ENCODE assay signal across 9 mouse cellular contexts in the genomic region with DNA sequence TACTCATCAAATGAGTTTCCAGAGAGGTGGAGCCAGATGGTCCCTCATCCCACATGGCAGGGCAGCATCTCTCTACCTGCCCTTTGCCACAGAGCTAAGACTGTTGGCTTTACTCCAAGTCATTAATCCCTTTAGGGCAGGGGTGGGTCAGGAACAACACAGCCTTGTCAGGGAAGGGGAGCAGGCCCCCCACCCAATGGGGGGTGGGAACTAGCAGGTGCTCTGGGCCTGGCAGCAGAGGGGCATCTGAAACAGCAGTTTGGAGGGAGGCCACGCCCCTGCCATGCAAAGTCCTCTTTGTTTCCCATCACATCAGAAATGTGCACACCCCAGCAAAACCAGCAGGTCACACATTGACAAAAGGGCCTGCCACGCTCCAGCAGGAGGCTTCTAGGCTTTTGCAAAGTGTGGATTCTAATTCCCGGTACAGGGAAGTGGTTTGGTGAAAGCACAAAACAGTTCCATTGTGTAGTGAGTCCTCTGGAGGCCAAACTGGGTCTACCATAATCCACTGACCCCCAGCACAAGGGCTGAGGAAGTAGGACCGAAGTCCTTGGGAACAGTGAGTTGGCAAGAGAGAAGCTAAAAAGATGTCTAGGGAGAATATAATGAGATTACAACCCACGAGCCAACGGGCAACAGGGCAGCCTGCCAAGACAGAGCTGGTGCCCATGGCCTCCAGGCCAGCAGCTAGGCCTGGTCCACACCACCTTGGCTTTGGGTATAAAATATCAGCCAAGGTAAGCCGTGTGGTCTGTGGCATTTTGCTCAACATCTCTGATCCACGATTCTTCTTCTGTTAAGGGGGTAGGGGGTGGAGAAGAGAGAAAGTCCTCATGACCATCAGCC. TPM values are rescaled to one million over a fixed set of nuclear protein-coding genes. Genes with fewer than 3 reads are reported as not detected.
DNase-seq lines count a peak whose midpoint lies in the region; ATAC-seq lines count a peak whose summit lies in the region.
"Had no signal": no experiment of that assay in that cellular context is flagged by ENCODE, and none has a peak within 500 bp of the region (broad histone marks: within the 10 kb centered on the region; RNA-seq: fewer than 3 reads in every experiment).

No protein-coding gene starts in this region.

- no peak for DNase-seq in heart, embryonic 10.5 days (ENCODE audit: low spot score)
- DNase-seq in heart, postnatal 25 days (ENCODE audit: low spot score), result no peak
- peak; percentile 6 for DNase-seq in fibroblast of lung, adult 2 months (ENCODE audit: low read depth)
- peak; percentile 75 for DNase-seq in kidney, adult 11 months
- DNase-seq in midbrain, embryonic 14.5 days, result peak; percentile 48
- no peak for DNase-seq in lung, postnatal 36 days
- DNase-seq in thymus, adult 18-20 months, result no peak
- DNase-seq in embryo, embryonic 9.5 days (ENCODE audit: extremely low spot score), result no peak
- DNase-seq: heart, postnatal 10 days had no signal

- peaks cover 18% of the 10 kb centered on the region for H3K4me1 ChIP-seq in heart, embryonic 10.5 days
- peaks cover 15% of the 10 kb centered on the region; the same call in 1 of the 2 replicates for H3K4me1 ChIP-seq in midbrain, embryonic 14.5 days (ENCODE audit: control insufficient read depth, insufficient read depth, low read length)

- no peaks in the 10 kb centered on the region for H3K27me3 ChIP-seq in heart, embryonic 10.5 days (ENCODE audit: insufficient read depth, poor library complexity, severe bottlenecking)
- no peaks in the 10 kb centered on the region for H3K27me3 ChIP-seq in midbrain, embryonic 14.5 days (ENCODE audit: control insufficient read depth, insufficient read depth, low read length)

- no peak overlapping the region for H3K9ac ChIP-seq in midbrain, embryonic 14.5 days (replicated peaks; ENCODE audit: low read length)

- no peaks in the 10 kb centered on the region for H3K36me3 ChIP-seq in heart, embryonic 10.5 days
- no peaks in the 10 kb centered on the region for H3K36me3 ChIP-seq in midbrain, embryonic 14.5 days (ENCODE audit: control insufficient read depth, insufficient read depth, low read length)

- intact Hi-C loops in heart, postnatal 25 days (cut with DNase I), result no loop called here

- H3K9me3 ChIP-seq in heart, embryonic 10.5 days, result no peaks in the 10 kb centered on the region
- H3K9me3 ChIP-seq in midbrain, embryonic 14.5 days (ENCODE audit: control insufficient read depth, low read length), result no peaks in the 10 kb centered on the region

- ATAC-seq in midbrain, embryonic 14.5 days (ENCODE audit: low FRiP score, low TSS enrichment), result peak; percentile 58; the same call in 1 of the 2 replicates

- no peak overlapping the region for H3K4me2 ChIP-seq in midbrain, embryonic 14.5 days (ENCODE audit: low read length)

- H3K4me3 ChIP-seq in heart, embryonic 10.5 days, result no peak overlapping the region
- no peak overlapping the region for H3K4me3 ChIP-seq in midbrain, embryonic 14.5 days (replicated peaks; ENCODE audit: low read depth, low read length)

- peak overlapping the region; percentile 16; the same call in 1 of the 2 replicates for H3K27ac ChIP-seq in heart, embryonic 10.5 days
- H3K27ac ChIP-seq in midbrain, embryonic 14.5 days (replicated peaks; ENCODE audit: low read depth, low read length), result peak overlapping the region; percentile 52; the same call in 1 of the 2 replicates

- 80% methylated on average over 8 of the region's 8 CpGs for WGBS in heart, embryonic 10.5 days
- WGBS in midbrain, embryonic 14.5 days, result 24% methylated on average over 8 of the region's 8 CpGs

RNA-seq across cellular contexts. Expression of a gene that starts 26.7 kb away (rescaled TPM):
- 4.1 and 5.0 TPM in 2 replicates for polyA plus RNA-seq in heart, embryonic 10.5 days (2016; fragmentation: Nextera tagmentation; extraction: Ambion mirVana)
- total RNA-seq in heart, postnatal 25 days (2021), result 10 to 100 TPM; 28.5 to 62.1 TPM
- 0.98 and 3.2 TPM in 2 replicates for polyA plus RNA-seq in midbrain, embryonic 14.5 days (2014; fragmentation: Nextera tagmentation; extraction: Ambion mirVana)

Comparison
In these comparisons a context has a peak if more than half of its experiments do, and no peak if none do; other contexts are left out.
1. DNase-seq: peak in fibroblast of lung, adult 2 months (single experiment), kidney, adult 11 months (single experiment) and midbrain, embryonic 14.5 days (single experiment); none in heart, embryonic 10.5 days (single experiment), heart, postnatal 25 days (single experiment), lung, postnatal 36 days (single experiment), thymus, adult 18-20 months (0 of 2) and embryo, embryonic 9.5 days (single experiment).